Mouse (Mus musculus): ENCODE measurements around the gene Hoxa9. TPM values are rescaled to one million over a fixed set of nuclear protein-coding genes. Genes with fewer than 3 reads are reported as not detected.
A peak's percentile ranks its signal among the peaks of the same experiment; 100 is the strongest.

Gene Hoxa9
- total RNA-seq, 4 experiments from 2014 or later, result 5.2 to 8.3 (median 7.5) TPM

DNA sequence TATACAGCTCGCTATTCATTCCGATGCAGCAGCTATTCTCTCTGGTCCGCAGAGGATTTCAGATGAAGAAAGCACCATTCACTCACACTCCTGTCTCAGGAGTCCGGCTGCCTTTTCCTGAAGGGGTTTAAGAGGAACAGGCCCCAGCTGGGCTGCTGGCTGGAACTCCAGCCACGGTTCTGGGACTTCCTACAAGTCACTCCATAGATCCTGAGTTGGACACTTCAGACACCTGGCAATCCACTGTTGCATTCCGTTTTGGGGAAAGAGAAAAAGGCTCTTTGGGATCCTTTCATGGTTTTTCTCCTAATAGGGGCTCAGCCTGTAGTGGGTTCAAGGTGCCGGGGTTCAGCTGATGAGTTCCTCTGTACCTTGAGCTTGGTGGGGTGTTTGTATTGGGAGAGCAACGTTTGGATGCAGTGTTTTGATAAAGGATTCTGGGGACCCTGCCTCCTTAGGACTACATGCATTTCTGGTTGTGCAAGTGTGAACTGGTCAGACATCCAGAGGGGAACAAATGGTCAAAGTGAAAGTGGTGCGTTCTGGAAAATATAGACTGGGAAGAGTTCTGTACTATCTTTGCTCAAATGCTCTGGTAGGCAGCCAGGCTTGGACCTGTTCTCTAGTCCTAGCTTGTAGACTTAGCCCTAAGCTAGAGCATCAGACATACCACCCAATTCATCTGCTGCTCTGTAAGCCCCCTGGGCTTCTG, 31.0 kb upstream of the Hoxa9 start:
- no peak for DNase-seq (ENCODE audit: low spot score in 2 of 2)

DNA sequence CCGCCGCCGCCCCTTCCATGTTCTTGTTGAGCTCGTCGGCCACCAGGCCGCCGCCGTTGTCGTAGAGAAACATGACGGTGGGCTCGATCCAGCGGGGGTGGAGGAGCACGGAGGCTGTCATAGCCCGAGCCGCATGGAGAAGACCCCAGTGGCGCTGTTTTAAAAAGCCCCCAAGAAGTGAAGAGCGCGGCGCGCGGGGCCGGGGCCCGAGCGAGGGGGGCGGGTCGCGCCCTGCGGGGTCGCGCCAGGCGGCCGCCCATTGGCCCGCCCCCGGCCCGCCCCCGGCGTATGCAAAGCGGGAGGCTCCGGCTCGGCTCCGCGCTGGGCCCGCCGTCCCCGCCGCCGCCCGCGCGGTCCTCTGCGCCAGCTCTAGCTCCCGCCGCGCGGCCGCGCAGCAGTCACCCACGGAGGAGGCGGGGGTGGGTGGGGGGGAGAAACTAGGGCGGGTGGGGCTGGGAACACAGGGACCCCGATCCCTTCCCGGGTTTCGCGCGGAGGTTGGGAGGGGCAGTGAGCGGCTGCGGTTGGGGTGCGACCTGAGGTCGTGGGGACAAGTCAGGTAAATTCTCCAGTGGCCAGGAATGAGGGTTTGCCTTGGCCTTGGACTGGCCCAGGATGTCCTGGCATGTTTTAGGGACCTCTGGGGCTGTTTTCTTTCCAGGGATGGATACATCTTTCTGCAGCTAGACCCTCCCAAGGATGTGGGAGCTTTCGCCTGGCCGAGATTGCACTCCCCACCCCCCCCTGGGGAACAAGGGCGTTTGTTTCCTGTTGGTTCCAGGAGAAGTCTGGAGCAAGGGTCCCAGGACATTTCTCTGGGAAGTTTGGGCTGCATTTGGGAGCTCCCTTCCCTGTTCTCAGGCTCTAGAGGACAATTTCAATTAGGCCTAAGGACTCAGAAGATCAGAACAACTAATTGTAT, 30.0 kb upstream of the Hoxa9 start, which contains the start of gene Hoxa13:
Gene Hoxa13 (minus strand): TSS at position 227 of the 922 bp plus-strand sequence.
- no peak for DNase-seq (ENCODE audit: low spot score in 2 of 2)

DNA sequence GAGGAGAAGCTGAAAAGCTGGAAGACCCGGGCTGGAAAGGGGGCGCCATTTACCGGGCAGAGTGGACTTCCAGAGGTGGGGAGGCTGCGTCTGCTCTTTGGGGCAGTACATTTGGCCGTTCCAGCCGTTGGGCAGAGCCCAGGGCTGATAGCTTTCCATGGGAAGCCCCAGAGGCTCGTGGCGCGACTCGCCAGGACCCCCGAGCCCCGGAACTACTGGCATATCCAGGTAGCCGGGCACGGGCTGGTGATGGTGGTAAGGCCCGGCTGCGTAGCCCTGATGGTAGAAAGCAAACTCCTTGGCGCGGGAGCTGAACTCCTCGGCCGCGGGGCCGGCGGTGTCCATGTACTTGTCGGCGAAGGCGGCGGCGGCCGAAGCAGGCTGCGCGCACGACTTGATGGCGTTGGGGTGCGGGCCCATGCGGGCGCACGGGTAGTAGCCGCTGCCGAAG, 28.9 kb upstream of the Hoxa9 start:
- no peak for DNase-seq (ENCODE audit: low spot score in 2 of 2)

DNA sequence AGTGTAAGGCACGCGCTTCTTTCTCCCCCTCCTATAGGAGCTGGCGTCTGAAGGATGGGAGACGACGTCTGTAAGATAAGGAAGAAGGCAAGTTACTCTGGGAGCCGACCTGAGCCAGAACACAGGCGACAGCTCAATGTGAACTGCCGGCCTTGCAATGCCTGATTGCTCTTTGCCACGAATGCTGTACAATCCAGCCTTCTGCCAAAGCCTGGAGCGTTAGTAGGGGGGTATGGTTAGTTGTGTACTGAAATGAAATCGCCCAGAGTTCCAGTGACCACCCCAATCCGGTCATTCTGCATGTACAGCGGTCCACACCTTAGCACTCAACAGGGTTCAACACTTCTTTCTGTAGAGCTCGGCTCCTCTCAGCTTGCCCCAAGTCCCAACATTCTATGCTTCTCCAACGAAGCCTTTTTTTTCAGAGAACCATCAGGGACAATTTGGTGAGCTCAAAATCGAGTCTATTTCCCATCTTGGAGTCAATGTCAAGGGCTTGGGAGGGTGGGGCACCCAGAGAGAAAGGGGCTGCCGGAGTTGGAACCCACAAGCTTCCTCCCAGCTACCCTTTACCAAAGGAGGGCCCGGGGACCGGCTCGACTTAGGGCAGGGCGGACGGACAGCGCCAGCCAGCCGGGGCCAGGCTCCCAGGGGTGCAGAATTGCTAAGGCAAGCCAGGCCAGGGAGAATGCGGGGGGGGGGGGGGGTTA, 28.3 kb upstream of the Hoxa9 start:
- DNase-seq (ENCODE audit: low spot score in 2 of 2), result no peak

DNA sequence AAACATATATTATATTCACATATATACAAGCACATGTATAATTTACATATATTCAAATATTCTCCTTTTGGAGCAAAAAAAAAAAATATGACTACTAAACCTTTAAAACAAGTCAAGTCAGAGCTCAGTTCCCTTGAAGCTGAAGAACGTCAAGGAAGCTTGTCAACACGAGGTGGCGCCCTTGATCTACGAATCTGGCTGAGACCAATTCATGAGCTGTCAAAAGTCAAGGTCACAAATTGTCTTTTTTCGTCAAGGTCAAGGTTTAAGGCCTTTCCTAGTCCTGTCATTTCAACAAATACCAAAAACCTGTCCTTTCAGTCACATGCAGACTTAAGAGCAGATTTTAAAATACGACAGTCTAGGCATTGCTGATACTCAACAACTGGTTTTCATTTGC, 26.1 kb upstream of the Hoxa9 start:
- peak in 1 of 2 experiments; percentile 73 for DNase-seq (ENCODE audit: low spot score in 2 of 2)

DNA sequence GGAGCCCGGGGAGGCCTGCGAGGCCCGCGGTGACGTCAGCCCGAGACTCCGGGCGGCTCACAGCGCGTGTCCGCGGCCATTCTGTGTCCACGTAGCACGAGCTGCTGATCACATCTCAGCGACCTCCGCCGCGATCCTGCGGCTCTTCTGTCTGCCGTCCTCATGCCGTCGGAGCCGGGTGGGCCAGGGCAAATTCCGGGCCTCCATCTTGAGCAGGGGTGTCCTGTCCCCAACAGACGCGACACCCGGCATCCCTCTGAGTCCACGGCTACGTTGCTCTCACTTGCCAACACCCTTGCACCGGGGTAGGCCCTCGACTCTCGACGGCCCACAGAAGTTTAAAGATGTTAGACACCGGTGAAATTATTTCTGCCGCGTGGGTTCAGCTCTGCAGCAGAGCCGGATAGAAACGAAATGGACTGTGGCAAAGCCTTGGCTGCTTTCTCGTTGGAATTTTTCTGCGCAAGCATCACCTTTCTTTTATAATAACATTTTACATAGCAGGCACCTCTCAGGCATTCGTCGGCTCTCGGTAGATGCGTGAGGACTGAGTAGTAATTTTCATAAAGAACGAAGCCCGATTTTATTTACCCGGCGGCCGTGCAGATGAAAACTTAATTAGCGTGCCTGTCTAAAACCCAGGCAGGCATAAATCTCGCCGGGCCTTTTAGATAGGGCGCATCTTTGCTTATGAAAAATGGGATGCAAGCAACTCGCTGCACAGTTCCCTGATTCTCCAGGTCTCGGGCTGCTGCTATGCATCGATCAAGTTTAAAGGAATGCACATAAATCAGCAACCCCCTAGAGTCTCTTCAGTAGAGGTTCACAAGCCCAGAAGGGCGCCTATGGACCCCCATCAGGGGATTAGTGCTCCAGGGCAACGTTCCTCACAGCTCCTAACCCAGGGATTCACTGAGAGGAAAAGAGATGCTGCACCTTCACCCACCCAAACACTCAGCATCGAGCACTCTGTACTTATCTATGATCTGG, 22.9 kb upstream of the Hoxa9 start:
- no peak for DNase-seq (ENCODE audit: low spot score in 2 of 2)

DNA sequence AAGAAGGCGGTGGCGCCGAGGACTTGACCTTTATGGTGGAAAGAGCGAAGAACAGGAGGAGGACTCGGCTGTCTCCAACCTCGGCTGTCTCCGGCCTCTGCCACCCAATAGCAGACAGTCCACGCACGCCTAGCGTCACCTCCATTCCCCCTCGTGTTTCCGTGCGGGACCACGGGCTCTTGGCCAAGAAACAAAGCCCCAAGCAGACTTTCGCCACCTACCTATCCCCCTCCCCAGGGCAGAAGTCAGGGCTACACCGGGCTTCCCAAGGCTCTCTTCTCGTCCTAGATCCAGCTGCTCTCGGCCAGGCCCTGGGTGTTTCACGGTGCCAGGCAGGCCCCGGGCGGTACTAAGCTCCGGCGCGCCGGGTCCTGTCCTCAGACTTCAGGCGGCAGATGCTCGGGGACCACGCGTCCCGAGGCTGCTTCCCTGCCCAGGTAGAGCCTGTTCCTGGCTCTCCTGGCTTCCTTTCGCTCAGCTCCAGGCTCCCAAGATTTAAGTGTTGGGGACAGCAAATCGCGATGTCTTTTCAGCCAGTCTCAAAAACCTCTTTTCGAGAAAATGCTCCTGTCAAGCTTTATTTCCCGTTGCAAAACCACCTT, 22.0 kb upstream of the Hoxa9 start:
- no peak for DNase-seq (ENCODE audit: low spot score in 2 of 2)

DNA sequence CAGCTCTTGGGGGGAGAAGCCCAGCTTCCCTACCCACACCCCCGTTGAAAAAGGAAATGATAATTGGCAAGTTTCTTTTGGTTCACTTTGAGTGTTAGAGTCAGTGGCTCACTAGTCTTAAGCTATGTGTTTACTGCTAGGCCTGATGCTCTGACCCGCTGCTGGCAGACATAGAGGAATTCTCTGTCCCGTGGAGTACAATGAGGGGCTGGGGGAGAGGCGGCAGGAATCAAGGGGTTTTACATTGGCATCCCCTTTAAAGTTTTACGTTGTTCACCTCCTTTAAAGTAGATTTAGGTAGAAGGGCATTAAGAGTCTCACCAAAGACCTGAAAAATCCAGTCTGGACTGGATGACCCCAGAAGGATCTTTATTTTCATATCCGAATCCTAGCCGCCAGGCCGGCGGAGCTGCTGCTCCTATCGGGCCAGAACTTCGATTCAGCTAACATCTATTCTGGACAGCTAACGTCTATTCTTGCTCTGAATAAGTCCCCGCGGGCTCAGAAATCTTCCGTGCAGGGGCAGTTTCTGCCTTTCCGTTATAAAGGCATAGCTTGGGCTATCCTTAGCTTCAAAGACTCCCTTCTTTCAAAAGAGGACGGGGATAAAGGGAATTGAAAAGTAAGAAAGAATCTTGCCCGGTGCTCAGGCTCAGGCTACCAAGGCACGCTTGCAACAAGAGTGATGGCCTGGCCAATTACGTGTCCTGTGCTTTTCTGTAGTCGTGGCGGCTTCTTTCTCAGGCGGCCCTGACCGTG, 21.3 kb upstream of the Hoxa9 start:
- DNase-seq (ENCODE audit: low spot score in 2 of 2), result no peak

DNA sequence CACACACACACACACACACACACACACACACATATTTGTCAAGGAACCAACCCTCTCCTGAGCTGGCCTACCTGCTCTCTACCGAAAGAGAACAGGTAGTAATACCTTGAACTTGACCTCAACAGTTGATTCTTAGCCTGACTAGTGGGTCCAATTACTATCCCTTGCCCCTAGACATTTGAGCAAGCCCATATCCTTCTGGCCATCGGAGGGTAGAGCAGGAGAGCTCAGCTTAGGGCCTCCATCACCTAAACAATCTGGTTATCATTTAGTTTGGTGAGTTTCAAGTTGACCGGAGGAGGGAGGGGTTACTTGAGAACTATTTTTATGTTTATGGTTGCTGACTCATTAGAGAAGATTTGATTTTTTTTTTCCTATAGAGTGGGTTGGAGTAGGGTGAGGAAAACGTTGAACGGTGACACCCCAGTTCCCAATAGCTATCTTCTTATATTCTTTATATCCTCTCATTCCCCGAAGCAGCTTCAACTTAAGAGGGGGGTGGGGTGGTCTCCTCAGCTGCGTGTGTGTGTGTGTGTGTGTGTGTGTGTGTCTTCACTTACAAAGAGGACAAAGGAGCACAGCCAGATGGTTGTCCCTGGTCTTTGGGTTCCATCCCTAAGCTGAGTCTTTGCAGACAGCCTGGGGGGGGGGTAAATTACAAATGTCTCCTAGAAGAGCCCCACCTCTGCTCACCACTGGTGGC, 20.4 kb upstream of the Hoxa9 start:
- no peak for DNase-seq (ENCODE audit: low spot score in 2 of 2)

DNA sequence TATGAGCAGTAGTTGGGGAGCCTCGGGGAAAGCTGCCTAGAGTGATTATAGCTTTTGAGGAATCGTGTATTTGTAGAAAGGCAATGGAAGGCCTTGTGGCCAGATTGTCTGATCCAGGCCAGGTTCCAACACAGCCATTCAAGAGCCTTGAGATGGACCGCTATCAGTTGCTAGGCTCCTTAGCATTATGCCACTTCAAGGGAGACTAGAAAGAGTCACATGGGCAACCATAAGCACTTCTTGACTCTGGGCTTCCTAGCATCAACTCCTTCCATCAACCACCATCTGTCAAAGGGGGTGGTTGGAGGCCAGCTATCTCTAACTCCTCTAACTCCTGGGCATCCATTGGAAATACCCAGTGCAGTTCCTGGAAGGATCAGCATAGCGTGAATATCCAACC, 18.9 kb upstream of the Hoxa9 start:
- no peak for DNase-seq (ENCODE audit: low spot score in 2 of 2)

DNA sequence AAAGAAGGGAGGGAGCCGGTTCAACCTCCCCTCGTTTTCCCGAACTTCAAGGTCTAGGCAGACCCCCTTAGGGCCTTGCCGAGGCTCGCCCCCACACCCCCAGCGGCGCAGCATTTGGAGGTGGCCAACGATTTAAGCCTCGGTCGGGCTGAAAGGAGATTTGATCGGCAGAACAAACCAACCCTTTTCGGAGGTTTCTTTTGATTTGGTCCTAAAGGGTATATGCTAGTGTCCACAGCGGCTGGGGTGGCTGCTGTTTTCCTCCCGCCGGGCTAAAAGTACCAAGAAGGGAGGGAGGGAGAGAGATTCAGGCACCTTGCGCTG, 18.5 kb upstream of the Hoxa9 start:
- DNase-seq (ENCODE audit: low spot score in 2 of 2), result no peak

DNA sequence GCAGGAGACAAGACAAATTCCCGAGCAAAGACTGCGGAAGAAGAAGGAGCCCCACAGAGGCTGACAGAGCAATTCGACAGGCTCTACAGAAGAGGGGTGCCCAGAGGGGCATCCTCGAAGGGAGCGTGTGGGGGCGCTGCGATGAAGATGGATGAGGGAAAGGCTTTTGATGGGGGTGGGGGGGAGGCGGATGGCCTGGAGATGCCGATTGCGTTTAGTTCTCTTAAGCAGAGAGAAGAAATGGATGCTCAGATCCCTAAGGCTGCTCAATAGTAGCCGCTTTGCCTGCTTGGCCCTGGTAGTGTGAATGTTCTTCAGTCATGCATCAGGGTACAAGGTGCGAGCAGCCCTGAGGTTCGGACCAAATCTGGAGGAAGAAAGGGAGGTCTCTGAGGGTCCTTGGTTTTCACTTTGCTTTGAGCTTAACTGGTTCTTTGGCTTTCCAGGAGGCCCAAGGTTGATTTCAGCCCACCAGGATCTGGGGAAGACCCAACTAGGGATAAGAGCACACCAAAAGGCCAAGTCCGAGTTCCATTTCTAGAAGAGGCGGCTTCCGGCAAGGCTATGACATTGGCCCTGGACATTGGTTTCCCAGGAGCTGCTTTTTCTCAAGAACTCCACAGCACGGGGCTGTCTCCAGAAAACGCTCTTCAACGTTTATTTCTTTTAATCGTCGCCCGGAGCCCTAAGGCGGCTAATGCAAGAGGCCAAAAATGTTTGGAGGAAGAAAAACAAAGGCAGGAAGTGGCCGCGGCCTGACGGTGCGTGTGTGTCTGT, 17.9 kb upstream of the Hoxa9 start:
- no peak for DNase-seq (ENCODE audit: low spot score in 2 of 2)

DNA sequence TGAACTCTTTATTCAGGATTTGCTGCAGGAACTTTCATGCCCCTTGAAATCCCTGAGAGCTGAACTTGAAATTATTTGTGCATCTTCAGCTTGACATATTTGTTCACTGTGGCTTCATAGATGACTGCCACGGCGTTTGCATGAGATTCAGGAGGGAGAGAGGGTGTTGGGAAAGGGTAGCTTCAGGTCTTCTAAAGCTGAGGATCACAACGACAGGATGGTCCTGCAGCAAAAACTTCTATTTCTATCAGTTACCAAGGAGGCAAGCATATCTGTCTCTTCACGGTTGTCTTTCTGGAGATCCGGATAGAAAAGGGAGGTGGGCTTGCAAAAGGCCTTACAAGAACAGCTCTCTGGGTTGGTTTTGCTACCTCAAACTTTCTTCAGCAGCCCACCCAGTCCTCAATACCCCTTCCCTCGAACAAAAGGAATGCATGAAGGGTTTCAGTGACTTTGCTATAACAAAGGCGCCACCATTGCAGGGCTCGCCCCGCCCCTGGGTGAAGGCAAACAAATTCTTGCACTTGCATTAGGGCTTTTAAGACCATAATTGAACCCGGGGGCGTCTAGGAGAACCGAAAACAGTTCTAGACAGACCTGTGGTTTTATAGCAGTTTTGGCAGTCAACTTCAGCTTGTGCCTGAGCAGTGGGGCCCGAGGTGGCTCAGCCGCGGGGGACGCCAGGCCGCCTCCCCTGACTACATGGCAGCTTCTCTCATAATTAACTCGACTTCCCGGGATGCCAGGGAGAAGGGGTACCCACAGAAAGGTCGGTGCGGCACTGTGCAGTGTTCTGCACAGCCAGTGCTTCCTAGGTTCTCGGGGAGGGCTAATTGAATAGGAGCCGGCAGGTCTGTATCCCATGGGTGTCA, 17.1 kb upstream of the Hoxa9 start:
- DNase-seq (ENCODE audit: low spot score in 2 of 2), result no peak

DNA sequence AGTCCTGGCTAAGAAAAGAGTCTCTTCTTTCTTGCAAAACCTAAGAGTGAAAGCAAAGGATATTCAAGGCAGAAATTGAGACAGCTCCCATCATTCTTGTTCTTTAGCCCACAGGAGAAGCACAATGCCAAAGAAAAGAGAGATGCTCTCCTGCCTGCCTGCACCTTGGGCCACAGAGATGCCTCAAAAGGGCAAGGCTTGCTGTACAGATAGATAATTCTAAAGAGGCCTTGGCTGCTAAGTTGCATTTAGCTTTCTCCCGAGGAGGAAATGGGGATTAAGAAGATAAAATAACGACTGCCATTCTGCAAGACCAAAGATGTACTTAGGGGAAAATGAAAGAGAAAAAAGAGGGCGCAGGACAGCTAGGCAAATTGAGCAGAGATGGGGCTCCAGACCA, 16.0 kb upstream of the Hoxa9 start:
- no peak for DNase-seq (ENCODE audit: low spot score in 2 of 2)

DNA sequence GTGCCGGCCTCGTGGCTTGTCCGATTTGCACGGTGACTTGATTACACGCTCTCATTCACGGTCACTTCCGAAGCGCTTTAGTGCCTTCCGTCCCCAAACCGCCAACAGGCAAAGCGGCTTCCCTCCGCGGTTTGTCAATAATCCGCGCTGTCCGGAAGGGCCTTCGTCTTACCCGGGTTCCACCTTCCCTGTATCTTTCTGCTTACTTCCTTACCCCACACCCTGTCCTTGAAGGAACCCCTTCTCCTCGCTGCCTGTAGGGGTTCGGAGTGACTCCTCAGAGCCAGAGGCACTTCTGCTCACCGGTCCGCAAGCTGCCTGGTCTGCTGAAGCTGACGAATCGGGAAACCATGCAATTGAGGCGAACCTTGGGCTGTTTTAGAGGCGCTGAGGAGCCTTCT, 15.5 kb upstream of the Hoxa9 start:
- peak in 1 of 2 experiments; percentile 10 for DNase-seq (ENCODE audit: low spot score in 2 of 2)

DNA sequence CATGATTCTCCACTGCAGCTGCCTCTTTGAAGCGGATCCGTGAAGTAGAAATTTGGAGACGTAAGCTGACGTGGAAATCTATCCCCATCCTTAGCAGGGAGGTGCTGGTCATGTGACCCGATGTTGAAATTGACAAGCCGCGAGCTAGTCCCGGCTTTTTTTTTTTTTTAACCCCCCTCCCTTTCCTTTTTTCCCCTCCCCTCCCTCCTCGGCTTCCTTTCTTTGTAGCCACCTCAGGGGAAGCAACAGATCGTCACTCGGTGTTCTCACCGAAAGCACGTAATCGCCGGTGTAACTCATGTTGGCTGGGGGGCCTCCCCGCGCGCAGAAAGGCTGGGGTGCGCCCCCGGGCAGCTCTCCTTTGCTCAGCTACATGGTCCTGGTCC, 14.9 kb upstream of the Hoxa9 start, which contains the start of gene Hoxa11:
Gene Hoxa11 (minus strand): TSS at position 54 of the 386 bp plus-strand sequence.
- DNase-seq (ENCODE audit: low spot score in 2 of 2), result no peak
